Mouse (Mus musculus): Measurements from ENCODE around the gene Gm49368. TPM values are rescaled to one million over a fixed set of nuclear protein-coding genes. Genes with fewer than 3 reads are reported as not detected.
A peak's percentile ranks its signal among the peaks of the same experiment; 100 is the strongest.

The Gm49368 gene
- polyA plus RNA-seq, 1 experiment: 16.7 TPM

GRCm38 (mm10) chr7:128063211-128063781, 813 bp downstream of the Gm49368 start:
- Histone ChIP-seq H3K4me1 (ENCODE audit: control insufficient read depth, insufficient read depth, low read length) (peaks cover 3% of the 10 kb centered on the region), H3K4me3 (replicated peaks; ENCODE audit: control insufficient read depth, low read depth, low read length) (peak overlapping the region; percentile 58), H3K27ac (ENCODE audit: control insufficient read depth, insufficient read depth, low read depth, low read length, poor library complexity) (peak overlapping the region; percentile 79; the same call in 1 of the 2 replicates)
- WGBS: 47% methylated on average over 6 of the region's 6 CpGs
- TF ChIP-seq CTCF (IDR thresholded peaks at IDR 0.05; ENCODE audit: control insufficient read depth, insufficient read depth, low read length) (no peak), POLR2A (IDR thresholded peaks at IDR 0.05; ENCODE audit: borderline replicate concordance, control insufficient read depth, low read depth, low read length) (no peak)

DNA sequence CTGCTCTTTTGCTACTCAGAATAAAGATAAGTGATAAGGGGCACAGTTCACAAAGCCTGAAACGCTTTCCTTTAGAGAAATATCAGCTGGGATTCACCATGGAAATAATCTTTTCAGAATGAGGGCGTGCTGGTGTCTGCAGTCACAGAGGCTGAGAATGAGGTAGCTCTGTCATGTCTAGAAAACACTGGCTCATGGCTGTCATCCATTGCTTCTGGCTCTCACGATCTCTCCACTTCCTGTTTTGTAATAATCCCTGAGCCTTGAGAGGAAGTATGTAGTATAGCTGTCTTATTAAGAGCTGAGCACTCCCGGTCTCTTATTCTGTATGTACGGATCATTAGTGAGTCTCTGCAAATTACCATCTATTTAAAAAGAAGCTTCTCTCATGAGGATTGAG, 3.1 kb downstream of the Gm49368 start:
- WGBS: 13% methylated on average over 5 of the region's 5 CpGs
- TF ChIP-seq CTCF (IDR thresholded peaks at IDR 0.05; ENCODE audit: control insufficient read depth, insufficient read depth, low read length) (no peak), POLR2A (IDR thresholded peaks at IDR 0.05; ENCODE audit: borderline replicate concordance, control insufficient read depth, low read depth, low read length) (no peak)
- peaks cover 5% of the 10 kb centered on the region for H3K4me1 ChIP-seq (ENCODE audit: control insufficient read depth, insufficient read depth, low read length)
- H3K27ac ChIP-seq (ENCODE audit: control insufficient read depth, insufficient read depth, low read depth, low read length, poor library complexity): peak overlapping the region; percentile 19; the same call in 1 of the 2 replicates
- H3K4me3 ChIP-seq (replicated peaks; ENCODE audit: control insufficient read depth, low read depth, low read length): peak overlapping the region; percentile 47

DNA sequence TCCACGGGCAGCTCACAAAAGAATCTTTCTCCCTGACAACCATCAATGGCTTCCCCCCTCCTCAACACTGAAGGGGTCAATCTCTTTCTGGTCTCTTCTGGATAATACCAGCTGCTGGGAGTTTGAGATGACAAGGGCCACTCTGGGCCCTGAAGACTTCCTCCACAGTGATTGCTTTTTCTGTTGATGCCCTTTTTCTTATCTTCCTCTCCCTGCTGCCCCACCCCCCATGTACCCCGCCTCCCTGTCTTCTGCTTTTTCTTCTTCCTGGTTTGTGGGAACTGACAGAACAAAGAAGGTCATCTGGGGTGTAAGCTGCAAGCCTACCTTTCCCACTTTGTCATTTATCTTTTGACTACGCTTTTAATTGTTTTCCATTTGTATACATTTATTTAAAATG, 5.4 kb downstream of the Gm49368 start:
- Histone ChIP-seq H3K4me1 (ENCODE audit: control insufficient read depth, insufficient read depth, low read length) (peaks cover 3% of the 10 kb centered on the region), H3K4me3 (replicated peaks; ENCODE audit: control insufficient read depth, low read depth, low read length) (no peak overlapping the region), H3K27ac (ENCODE audit: control insufficient read depth, insufficient read depth, low read depth, low read length, poor library complexity) (peak overlapping the region; percentile 62; the same call in 1 of the 2 replicates)
- TF ChIP-seq CTCF (IDR thresholded peaks at IDR 0.05; ENCODE audit: control insufficient read depth, insufficient read depth, low read length) (no peak), POLR2A (IDR thresholded peaks at IDR 0.05; ENCODE audit: borderline replicate concordance, control insufficient read depth, low read depth, low read length) (no peak)
- WGBS: 26% methylated on average over 3 of the region's 3 CpGs

DNA sequence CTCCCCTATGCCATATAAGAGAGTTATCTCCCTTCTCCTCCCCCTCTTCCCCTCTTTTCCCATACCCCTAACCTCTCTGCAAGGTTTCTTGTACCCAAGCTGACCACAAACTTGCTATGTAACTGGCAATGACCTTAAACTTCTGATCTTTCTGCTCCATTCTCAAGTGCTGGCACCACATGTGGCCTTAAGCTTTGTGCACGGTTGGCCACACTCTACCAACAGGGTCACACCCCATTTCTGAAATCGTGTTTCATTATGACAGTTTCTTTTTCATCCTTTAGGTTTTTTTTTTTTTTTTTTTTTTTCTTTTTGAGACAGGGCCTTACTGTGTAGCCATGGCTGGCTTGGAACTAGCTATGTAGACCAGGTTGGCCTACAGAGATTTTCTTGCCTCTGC, 7.4 kb downstream of the Gm49368 start:
- no peak overlapping the region for H3K27ac ChIP-seq (ENCODE audit: control insufficient read depth, insufficient read depth, low read depth, low read length, poor library complexity)
- TF ChIP-seq CTCF (IDR thresholded peaks at IDR 0.05; ENCODE audit: control insufficient read depth, insufficient read depth, low read length): no peak
- TF ChIP-seq POLR2A (IDR thresholded peaks at IDR 0.05; ENCODE audit: borderline replicate concordance, control insufficient read depth, low read depth, low read length): no peak
- WGBS: 26% methylated on average over 2 of the region's 2 CpGs
- no peak overlapping the region for H3K4me3 ChIP-seq (replicated peaks; ENCODE audit: control insufficient read depth, low read depth, low read length)
- peaks cover 3% of the 10 kb centered on the region for H3K4me1 ChIP-seq (ENCODE audit: control insufficient read depth, insufficient read depth, low read length)

DNA sequence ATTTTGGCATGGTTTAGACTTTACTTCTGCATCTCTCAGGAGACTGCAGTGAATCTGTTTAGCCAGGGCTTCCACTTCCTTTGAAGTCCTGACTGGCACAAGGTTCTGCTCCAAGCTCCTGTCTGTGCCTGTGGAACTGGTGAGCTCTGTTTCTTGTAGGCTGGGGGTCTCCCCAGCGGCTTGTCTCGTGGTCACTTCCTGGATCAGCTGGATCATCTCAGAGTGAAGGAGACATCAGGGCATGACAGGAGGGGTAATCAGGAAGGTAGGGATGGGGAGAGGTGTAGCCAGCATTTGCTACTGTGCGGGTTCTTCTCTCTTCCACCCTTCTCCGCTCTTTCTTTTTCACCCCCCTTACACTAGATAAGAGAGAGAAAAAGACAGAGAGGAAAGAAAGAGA, 9.3 kb downstream of the Gm49368 start:
- WGBS: 64% methylated on average over 4 of the region's 4 CpGs
- H3K4me1 ChIP-seq (ENCODE audit: control insufficient read depth, insufficient read depth, low read length): peaks cover 3% of the 10 kb centered on the region
- TF ChIP-seq CTCF (IDR thresholded peaks at IDR 0.05; ENCODE audit: control insufficient read depth, insufficient read depth, low read length) (no peak), POLR2A (IDR thresholded peaks at IDR 0.05; ENCODE audit: borderline replicate concordance, control insufficient read depth, low read depth, low read length) (no peak)
- H3K4me3 ChIP-seq (replicated peaks; ENCODE audit: control insufficient read depth, low read depth, low read length): no peak overlapping the region
- no peak overlapping the region for H3K27ac ChIP-seq (ENCODE audit: control insufficient read depth, insufficient read depth, low read depth, low read length, poor library complexity)

DNA sequence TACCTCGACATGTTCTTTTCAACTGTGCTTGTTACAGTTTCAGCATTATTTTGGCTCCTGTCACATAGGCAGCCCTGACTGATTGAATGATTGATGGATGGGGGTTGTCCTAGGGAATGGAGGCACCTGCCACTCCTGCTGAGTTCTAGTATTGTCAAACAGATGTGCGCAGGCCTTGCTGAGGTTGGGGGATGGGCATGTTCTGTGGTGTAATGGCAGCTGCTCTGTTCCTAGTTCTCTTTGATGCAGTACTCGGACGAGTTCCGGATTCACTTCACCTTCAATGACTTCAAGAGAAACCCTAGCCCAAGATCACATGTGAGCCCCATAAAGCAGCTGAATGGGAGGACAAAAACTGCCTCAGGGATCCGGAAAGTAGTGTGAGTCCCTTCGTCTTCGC, 17.5 kb downstream of the Gm49368 start:
- Histone ChIP-seq H3K27ac (ENCODE audit: control insufficient read depth, insufficient read depth, low read depth, low read length, poor library complexity) (no peak overlapping the region), H3K4me1 (ENCODE audit: control insufficient read depth, insufficient read depth, low read length) (no peaks in the 10 kb centered on the region), H3K4me3 (replicated peaks; ENCODE audit: control insufficient read depth, low read depth, low read length) (no peak overlapping the region)
- TF ChIP-seq CTCF (IDR thresholded peaks at IDR 0.05; ENCODE audit: control insufficient read depth, insufficient read depth, low read length): no peak
- TF ChIP-seq POLR2A (IDR thresholded peaks at IDR 0.05; ENCODE audit: borderline replicate concordance, control insufficient read depth, low read depth, low read length): no peak
- 82% methylated on average over 8 of the region's 8 CpGs for WGBS

- Histone ChIP-seq H3K4me1 (ENCODE audit: control insufficient read depth, insufficient read depth, low read length) (peaks cover 3% of the 10 kb centered on the region), H3K4me3 (replicated peaks; ENCODE audit: control insufficient read depth, low read depth, low read length) (no peak overlapping the region), H3K27ac (ENCODE audit: control insufficient read depth, insufficient read depth, low read depth, low read length, poor library complexity) (no peak overlapping the region)
- TF ChIP-seq CTCF (IDR thresholded peaks at IDR 0.05; ENCODE audit: control insufficient read depth, insufficient read depth, low read length) (no peak), POLR2A (IDR thresholded peaks at IDR 0.05; ENCODE audit: borderline replicate concordance, control insufficient read depth, low read depth, low read length) (no peak)
- 10% methylated on average over 7 of the region's 7 CpGs for WGBS
Measured at GRCm38 (mm10) chr7:128089141-128089540, 26.7 kb downstream of the Gm49368 start.

- Histone ChIP-seq H3K4me3 (replicated peaks; ENCODE audit: control insufficient read depth, low read depth, low read length) (no peak overlapping the region), H3K4me1 (ENCODE audit: control insufficient read depth, insufficient read depth, low read length) (peaks cover 2% of the 10 kb centered on the region; the same call in 1 of the 2 replicates), H3K27ac (ENCODE audit: control insufficient read depth, insufficient read depth, low read depth, low read length, poor library complexity) (no peak overlapping the region)
- TF ChIP-seq CTCF (IDR thresholded peaks at IDR 0.05; ENCODE audit: control insufficient read depth, insufficient read depth, low read length) (no peak), POLR2A (IDR thresholded peaks at IDR 0.05; ENCODE audit: borderline replicate concordance, control insufficient read depth, low read depth, low read length) (no peak)
- WGBS: 67% methylated on average over 1 of the region's 1 CpGs
Measured at GRCm38 (mm10) chr7:128098135-128098534, 35.7 kb downstream of the Gm49368 start.
